Mouse (Mus musculus) intestine, embryonic 16.5 days (tissue): Measurements from ENCODE around the gene Abtb2. TPM values are rescaled to one million over a fixed set of nuclear protein-coding genes. Genes with fewer than 3 reads are reported as not detected.

Experiments
- ATAC-seq: fragments of 200-750 bp; cut with Nextera tagmentation; 2 replicates; pipeline ENCODE4 v1.8.0; 2017; ENCODE audit warnings: moderate TSS enrichment, moderate library complexity
- H3K27ac ChIP-seq: fragments of 300-500 bp; sonication (generic); 2 replicates; pipeline ENCODE4 v1.5.1; 2014; ENCODE audit warnings: mild to moderate bottlenecking, low read length
- H3K27me3 ChIP-seq: fragments of 300-500 bp; sonication (generic); replicated peaks from 2 replicates; pipeline ENCODE4 v1.6.1; 2014; ENCODE audit warnings: low read length, control low read depth, mixed read lengths; ENCODE audit not compliant: control insufficient read depth, insufficient read depth
- H3K36me3 ChIP-seq: fragments of 300-500 bp; sonication (generic); 2 replicates; pipeline ENCODE4 v1.6.1; 2014; ENCODE audit warnings: low read length, control low read depth; ENCODE audit not compliant: control insufficient read depth, insufficient read depth
- H3K4me1 ChIP-seq: fragments of 300-500 bp; sonication (generic); 2 replicates; pipeline ENCODE4 v1.6.1; 2014; ENCODE audit warnings: low read length, control low read depth, mixed read lengths; ENCODE audit not compliant: control insufficient read depth, insufficient read depth
- H3K4me2 ChIP-seq: fragments of 300-500 bp; sonication (generic); 2 replicates; pipeline ENCODE4 v1.6.1; 2014; ENCODE audit warnings: low read depth, low read length, control low read depth
- H3K4me3 ChIP-seq: fragments of 300-500 bp; sonication (generic); 2 replicates; pipeline ENCODE4 v1.5.1; 2014; ENCODE audit warnings: mild to moderate bottlenecking, low read length
- H3K9ac ChIP-seq: fragments of 300-500 bp; sonication (generic); 2 replicates; pipeline ENCODE4 v1.6.1; 2014; ENCODE audit warnings: low read depth, low read length
- H3K9me3 ChIP-seq: fragments of 300-500 bp; sonication (generic); 2 replicates; pipeline ENCODE4 v1.6.1; 2016; ENCODE audit warnings: low read length, control low read depth; ENCODE audit not compliant: control insufficient read depth
- WGBS: fragments of 180-500 bp; shearing (Covaris S2); extraction: QIAGEN DNeasy Blood & Tissue Kit; methylation state at CpG from one replicate; pipeline ENCODE4 v1.1.7; 2014; 5-methylcytosine and 5-hydroxymethylcytosine counted together
- polyA plus RNA-seq: library from polyadenylated mRNA; unstranded; fragments of >200 nt; fragmentation: Nextera tagmentation; extraction: Ambion mirVana; gene quantifications from 2 replicates; pipeline ENCODE4 v1.2.1, GENCODE M21; 2015

The Abtb2 gene
- polyA plus RNA-seq, 1 experiment from 2014 or later: 4.7 TPM

GRCm38 (mm10) chr2:103713831-103714230 lies 147.7 kb downstream of the Abtb2 start:
- Histone ChIP-seq H3K9me3 (no peaks in the 10 kb centered on the region), H3K4me3 (no peak overlapping the region)
- peak; percentile 82 for ATAC-seq

GRCm38 (mm10) chr2:103714412-103714811 lies 148.3 kb downstream of the Abtb2 start:
- Histone ChIP-seq H3K9me3 (no peaks in the 10 kb centered on the region), H3K4me3 (no peak overlapping the region), H3K4me2 (no peak overlapping the region), H3K9ac (no peak overlapping the region), H3K36me3 (no peaks in the 10 kb centered on the region), H3K27me3 (no peaks in the 10 kb centered on the region), H3K4me1 (no peaks in the 10 kb centered on the region; the same call in 1 of the 2 replicates), H3K27ac (no peak overlapping the region)
- no peak for ATAC-seq
- WGBS: 42% methylated on average over 4 of the region's 4 CpGs

More at GRCm38 (mm10) chr2:103713831-103714230, 147.7 kb downstream of the Abtb2 start:
- H3K4me2 ChIP-seq: no peak overlapping the region
- no peaks in the 10 kb centered on the region; the same call in 1 of the 2 replicates for H3K4me1 ChIP-seq
- 62% methylated on average over 7 of the region's 7 CpGs for whole genome bisulfite sequencing
- H3K27ac ChIP-seq: no peak overlapping the region
- no peaks in the 10 kb centered on the region for H3K27me3 ChIP-seq
- H3K36me3 ChIP-seq: no peaks in the 10 kb centered on the region
- no peak overlapping the region for H3K9ac ChIP-seq

GRCm38 (mm10) chr2:103718594-103719291 lies 152.6 kb downstream of the Abtb2 start:
- Histone ChIP-seq H3K9ac (no peak overlapping the region), H3K27ac (no peak overlapping the region)
- 59% methylated on average over 8 of the region's 8 CpGs for WGBS

GRCm38 (mm10) chr2:103719292-103719646 lies 153.2 kb downstream of the Abtb2 start:
- WGBS: 91% methylated on average over 7 of the region's 7 CpGs
- Histone ChIP-seq H3K4me3 (no peak overlapping the region), H3K27me3 (no peaks in the 10 kb centered on the region), H3K4me2 (no peak overlapping the region), H3K9ac (no peak overlapping the region), H3K36me3 (peaks cover 5% of the 10 kb centered on the region), H3K4me1 (no peaks in the 10 kb centered on the region; the same call in 1 of the 2 replicates), H3K27ac (no peak overlapping the region), H3K9me3 (no peaks in the 10 kb centered on the region)
- ATAC-seq: no peak

More at GRCm38 (mm10) chr2:103718594-103719291, 152.6 kb downstream of the Abtb2 start:
- Histone ChIP-seq H3K36me3 (peaks cover 5% of the 10 kb centered on the region), H3K27me3 (no peaks in the 10 kb centered on the region), H3K4me2 (no peak overlapping the region), H3K4me1 (no peaks in the 10 kb centered on the region; the same call in 1 of the 2 replicates), H3K9me3 (no peaks in the 10 kb centered on the region), H3K4me3 (no peak overlapping the region)
- peak; percentile 61 for ATAC-seq

DNA sequence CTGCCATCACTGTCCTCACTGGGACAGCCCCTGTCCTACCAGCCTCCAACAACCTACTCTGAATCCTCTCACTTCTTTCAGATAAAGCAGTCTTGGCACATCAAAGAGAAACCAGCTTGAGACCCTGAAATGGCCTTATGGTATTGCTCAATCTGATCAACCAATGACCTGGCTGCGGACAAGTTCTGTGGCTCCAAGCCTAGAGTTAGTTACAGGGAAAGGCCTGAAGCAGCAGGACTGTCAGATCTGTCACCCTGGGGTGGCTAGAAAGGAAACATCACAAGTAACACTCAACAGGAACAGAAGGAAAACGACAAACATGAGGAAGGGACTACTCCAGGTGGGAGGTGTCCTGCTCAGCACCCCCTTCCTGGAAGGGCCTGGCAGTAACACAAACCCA lies 158.4 kb downstream of the Abtb2 start:
- Histone ChIP-seq H3K9me3 (no peaks in the 10 kb centered on the region), H3K4me2 (no peak overlapping the region), H3K4me3 (no peak overlapping the region), H3K4me1 (no peaks in the 10 kb centered on the region), H3K27ac (no peak overlapping the region), H3K27me3 (no peaks in the 10 kb centered on the region), H3K36me3 (peaks cover 10% of the 10 kb centered on the region), H3K9ac (no peak overlapping the region)
- WGBS: 91% methylated on average over 2 of the region's 2 CpGs
- no peak for ATAC-seq

- Histone ChIP-seq H3K9me3 (no peaks in the 10 kb centered on the region), H3K4me1 (no peaks in the 10 kb centered on the region), H3K36me3 (peaks cover 21% of the 10 kb centered on the region), H3K4me2 (no peak overlapping the region), H3K27me3 (no peaks in the 10 kb centered on the region), H3K27ac (peak overlapping the region; percentile 40; the same call in 1 of the 2 replicates), H3K4me3 (no peak overlapping the region), H3K9ac (no peak overlapping the region)
- ATAC-seq: peak; percentile 56
- 68% methylated on average over 12 of the region's 12 CpGs for WGBS
Measured at GRCm38 (mm10) chr2:103728027-103728540, 162.0 kb downstream of the Abtb2 start.

DNA sequence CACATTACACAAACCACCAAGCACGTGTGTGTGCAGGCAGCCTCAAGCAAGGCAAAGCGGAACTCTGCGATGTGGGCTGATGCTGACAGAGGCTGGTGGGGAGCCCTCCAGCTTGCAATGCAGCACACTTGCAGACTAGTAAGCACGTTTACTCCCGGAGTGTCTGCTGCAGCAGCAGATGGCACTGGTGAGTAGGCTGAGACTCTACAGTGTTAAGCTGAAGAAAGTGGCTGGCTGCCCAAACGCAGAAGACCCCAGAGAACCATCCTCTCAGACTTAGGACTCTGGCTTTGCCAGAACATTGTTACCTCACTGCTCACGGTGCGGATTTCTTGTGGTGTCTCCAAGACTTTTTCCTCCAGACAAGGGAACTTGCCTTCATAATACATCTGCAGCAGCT lies 164.9 kb downstream of the Abtb2 start:
- ATAC-seq: no peak
- Histone ChIP-seq H3K36me3 (peaks cover 26% of the 10 kb centered on the region), H3K4me3 (no peak overlapping the region), H3K4me1 (no peaks in the 10 kb centered on the region), H3K9me3 (no peaks in the 10 kb centered on the region), H3K27ac (no peak overlapping the region), H3K4me2 (no peak overlapping the region), H3K27me3 (no peaks in the 10 kb centered on the region), H3K9ac (no peak overlapping the region)
- WGBS: 89% methylated on average over 8 of the region's 8 CpGs

- no peak overlapping the region for H3K4me2 ChIP-seq
- 92% methylated on average over 6 of the region's 6 CpGs for WGBS
Measured at GRCm38 (mm10) chr2:103731423-103731822, 165.3 kb downstream of the Abtb2 start.

GRCm38 (mm10) chr2:103742821-103743220 lies 176.7 kb downstream of the Abtb2 start:
- H3K27ac ChIP-seq: no peak overlapping the region
- H3K27me3 ChIP-seq: no peaks in the 10 kb centered on the region
- H3K36me3 ChIP-seq: 0 out of 2 replicates have a peak, but pooled peaks cover 2% of the 10 kb centered on the region
- WGBS: 97% methylated on average over 6 of the region's 6 CpGs
- H3K4me1 ChIP-seq: no peaks in the 10 kb centered on the region
- H3K4me2 ChIP-seq: no peak overlapping the region
- no peak overlapping the region for H3K9ac ChIP-seq
- no peak overlapping the region for H3K4me3 ChIP-seq
- no peak for ATAC-seq
- H3K9me3 ChIP-seq: no peaks in the 10 kb centered on the region

More at GRCm38 (mm10) chr2:103731423-103731822, 165.3 kb downstream of the Abtb2 start:
- ATAC-seq: no peak
- Histone ChIP-seq H3K4me1 (no peaks in the 10 kb centered on the region), H3K36me3 (peaks cover 25% of the 10 kb centered on the region), H3K4me3 (no peak overlapping the region), H3K9me3 (no peaks in the 10 kb centered on the region), H3K27ac (no peak overlapping the region), H3K9ac (no peak overlapping the region), H3K27me3 (no peaks in the 10 kb centered on the region)
